In genomic region chr19:57926941-57927471, GRCm38 (mm10) we compare ENCODE assay signal across 13 mouse cellular contexts.
DNase-seq lines count a peak whose midpoint lies in the region; ATAC-seq lines count a peak whose summit lies in the region.
"Had no signal": no experiment of that assay in that cellular context is flagged by ENCODE, and none has a peak within 500 bp of the region (broad histone marks: within the 10 kb centered on the region; RNA-seq: fewer than 3 reads in every experiment).

No protein-coding gene starts in this region.

- H3K27me3 ChIP-seq in midbrain, embryonic 11.5 days (ENCODE audit: control insufficient read depth, insufficient read depth, low read length), result no peaks in the 10 kb centered on the region
- H3K27me3 ChIP-seq in midbrain, embryonic 10.5 days (ENCODE audit: low read depth, poor library complexity, severe bottlenecking), result no peaks in the 10 kb centered on the region
- no peaks in the 10 kb centered on the region for H3K27me3 ChIP-seq in forebrain, embryonic 16.5 days (replicated peaks; ENCODE audit: control insufficient read depth, insufficient read depth, low read length)
- H3K27me3 ChIP-seq in midbrain, embryonic 13.5 days, result peaks cover 11% of the 10 kb centered on the region
- H3K27me3 ChIP-seq: stomach, embryonic 15.5 days had no signal

- H3K36me3 ChIP-seq in midbrain, embryonic 11.5 days (ENCODE audit: control insufficient read depth, insufficient read depth, low read length), result no peaks in the 10 kb centered on the region
- no peaks in the 10 kb centered on the region for H3K36me3 ChIP-seq in midbrain, embryonic 10.5 days
- no peaks in the 10 kb centered on the region for H3K36me3 ChIP-seq in forebrain, embryonic 16.5 days (ENCODE audit: control insufficient read depth, insufficient read depth)
- H3K36me3 ChIP-seq in midbrain, embryonic 13.5 days, result no peaks in the 10 kb centered on the region
- H3K36me3 ChIP-seq: stomach, embryonic 15.5 days had no signal

- H3K4me3 ChIP-seq in midbrain, embryonic 11.5 days (ENCODE audit: low read depth, low read length), result no peak overlapping the region
- no peak overlapping the region for H3K4me3 ChIP-seq in midbrain, embryonic 10.5 days
- H3K4me3 ChIP-seq in forebrain, embryonic 16.5 days (replicated peaks; ENCODE audit: low read length), result no peak overlapping the region
- no peak overlapping the region for H3K4me3 ChIP-seq in midbrain, embryonic 13.5 days (replicated peaks)
- H3K4me3 ChIP-seq: stomach, embryonic 15.5 days had no signal

- H3K4me1 ChIP-seq in midbrain, embryonic 11.5 days (ENCODE audit: control insufficient read depth, insufficient read depth, low read length), result peaks cover 9% of the 10 kb centered on the region; the same call in 1 of the 2 replicates
- peaks cover 13% of the 10 kb centered on the region for H3K4me1 ChIP-seq in midbrain, embryonic 10.5 days
- H3K4me1 ChIP-seq in forebrain, embryonic 16.5 days (replicated peaks; ENCODE audit: control insufficient read depth, insufficient read depth, low read length), result peaks cover 12% of the 10 kb centered on the region
- H3K4me1 ChIP-seq in midbrain, embryonic 13.5 days (replicated peaks), result peaks cover 22% of the 10 kb centered on the region
- H3K4me1 ChIP-seq: stomach, embryonic 15.5 days had no signal

- no peak overlapping the region for H3K9ac ChIP-seq in midbrain, embryonic 11.5 days (ENCODE audit: low read length)
- H3K9ac ChIP-seq in forebrain, embryonic 16.5 days (replicated peaks; ENCODE audit: low read depth, low read length), result no peak overlapping the region
- no peak overlapping the region for H3K9ac ChIP-seq in midbrain, embryonic 13.5 days (replicated peaks)
- H3K9ac ChIP-seq: lung, embryonic 14.5 days; stomach, embryonic 15.5 days had no signal

- DNase-seq in midbrain, embryonic 11.5 days (ENCODE audit: low spot score, missing footprints), result peak; percentile 87
- DNase-seq in midbrain, embryonic 10.5 days (ENCODE audit: low spot score), result no peak
- no peak for DNase-seq in spleen, adult 12 weeks (ENCODE audit: low spot score)
- no peak for DNase-seq in urinary bladder, postnatal 4 days (ENCODE audit: low spot score in 2 of 2)
- no peak for DNase-seq in kidney, postnatal 36 days
- DNase-seq: adrenal gland, postnatal 14 days; cerebellum, adult 11-12 months; gastrocnemius, postnatal 14 days; kidney, postnatal 10 days; lung, embryonic 14.5 days had no signal

- H3K4me2 ChIP-seq in midbrain, embryonic 11.5 days, result no peak overlapping the region
- peak overlapping the region; percentile 39 for H3K4me2 ChIP-seq in forebrain, embryonic 16.5 days (ENCODE audit: low read length)
- peak overlapping the region; percentile 34; the same call in 1 of the 2 replicates for H3K4me2 ChIP-seq in midbrain, embryonic 13.5 days (replicated peaks)
- H3K4me2 ChIP-seq: lung, embryonic 14.5 days; stomach, embryonic 15.5 days had no signal

- H3K27ac ChIP-seq in midbrain, embryonic 11.5 days (ENCODE audit: low read depth, low read length), result no peak overlapping the region
- H3K27ac ChIP-seq in midbrain, embryonic 10.5 days (replicated peaks), result no peak overlapping the region
- peak overlapping the region; percentile 33 for H3K27ac ChIP-seq in forebrain, embryonic 16.5 days (ENCODE audit: low read length)
- H3K27ac ChIP-seq in midbrain, embryonic 13.5 days, result no peak overlapping the region
- H3K27ac ChIP-seq: stomach, embryonic 15.5 days had no signal

- 35% methylated on average over 10 of the region's 10 CpGs for WGBS in midbrain, embryonic 11.5 days
- 61% methylated on average over 10 of the region's 10 CpGs for WGBS in midbrain, embryonic 10.5 days
- 4% methylated on average over 10 of the region's 10 CpGs for WGBS in forebrain, embryonic 16.5 days
- 12% methylated on average over 10 of the region's 10 CpGs for WGBS in midbrain, embryonic 13.5 days

- ATAC-seq in midbrain, embryonic 11.5 days (ENCODE audit: low FRiP score), result no peak
- ATAC-seq in forebrain, embryonic 16.5 days, result no peak
- ATAC-seq in midbrain, embryonic 13.5 days, result 0 out of 2 replicates have a peak, but pooled peaks have one; percentile 17

- H3K9me3 ChIP-seq in midbrain, embryonic 11.5 days (ENCODE audit: control insufficient read depth, low read length), result no peaks in the 10 kb centered on the region
- no peaks in the 10 kb centered on the region for H3K9me3 ChIP-seq in midbrain, embryonic 10.5 days (replicated peaks)
- no peaks in the 10 kb centered on the region for H3K9me3 ChIP-seq in forebrain, embryonic 16.5 days (ENCODE audit: control insufficient read depth, low read length)
- no peaks in the 10 kb centered on the region for H3K9me3 ChIP-seq in midbrain, embryonic 13.5 days
- H3K9me3 ChIP-seq: stomach, embryonic 15.5 days had no signal
